Mouse (Mus musculus): ENCODE results near the gene Btbd35f2.
"Not testable (repeated sequence)": the region's sequence is repeated elsewhere in the genome, so short reads cannot be mapped to it uniquely, and the experiment has no call there.

Btbd35f2 gene

GRCm38 (mm10) chrX:32278094-32278493 lies at the start of gene Btbd35f2:
Gene Btbd35f2, plus strand, starts transcription at chrX:32278394.
- in situ Hi-C loops (cut with MseI, MboI): not testable (repeated sequence)

Measured in mouse trophoblast stem cell (cell line).